Mouse (Mus musculus) MEL (cell line): ENCODE data around the gene Cebpg.

Experiments used
- CTCF ChIP-seq, 3 experiments: IDR thresholded peaks in 2 of 3; conservative IDR thresholded peaks in 1 of 3; 2 replicates each; pipeline ENCODE4 v1.5.1; 2011 to 2012; ENCODE audit warnings: low read length in 3 of 3, low read depth in 2 of 3, mild to moderate bottlenecking in 2 of 3, improper control_type of control experiment in 1 of 3, inconsistent platforms in 1 of 3, mixed read lengths in 1 of 3, moderate library complexity in 1 of 3; ENCODE audit not compliant: control insufficient read depth in 1 of 3, insufficient read depth in 1 of 3, poor library complexity in 1 of 3, severe bottlenecking in 1 of 3
- MAFK ChIP-seq: IDR thresholded peaks from 2 replicates; pipeline ENCODE4 v1.6.1; 2011; ENCODE audit warnings: low read depth, mild to moderate bottlenecking, low read length, improper control_type of control experiment, borderline replicate concordance
- NRF1 ChIP-seq: IDR thresholded peaks from 2 replicates; pipeline ENCODE4 v1.6.1; 2014; ENCODE audit warnings: low read depth, mild to moderate bottlenecking, inconsistent platforms, low read length, improper control_type of control experiment, moderate library complexity; ENCODE audit not compliant: poor library complexity, insufficient read depth, severe bottlenecking
- POLR2A ChIP-seq, 2 experiments: IDR thresholded peaks; 2 replicates each; pipeline ENCODE4 v1.6.1; 2011 to 2012; ENCODE audit warnings: low read length in 2 of 2, mild to moderate bottlenecking in 2 of 2, control low read depth in 1 of 2, improper control_type of control experiment in 1 of 2, low read depth in 1 of 2, moderate library complexity in 1 of 2; ENCODE audit not compliant: control insufficient read depth in 1 of 2, insufficient read depth in 1 of 2, poor library complexity in 1 of 2
- POLR2AphosphoS2 ChIP-seq: IDR thresholded peaks from 2 replicates; pipeline ENCODE4 v1.6.1; 2011; ENCODE audit warnings: low read length, improper control_type of control experiment
- TBP ChIP-seq: IDR thresholded peaks from 2 replicates; pipeline ENCODE4 v1.8.0; 2011; ENCODE audit warnings: low read depth, low read length, improper control_type of control experiment

DNA sequence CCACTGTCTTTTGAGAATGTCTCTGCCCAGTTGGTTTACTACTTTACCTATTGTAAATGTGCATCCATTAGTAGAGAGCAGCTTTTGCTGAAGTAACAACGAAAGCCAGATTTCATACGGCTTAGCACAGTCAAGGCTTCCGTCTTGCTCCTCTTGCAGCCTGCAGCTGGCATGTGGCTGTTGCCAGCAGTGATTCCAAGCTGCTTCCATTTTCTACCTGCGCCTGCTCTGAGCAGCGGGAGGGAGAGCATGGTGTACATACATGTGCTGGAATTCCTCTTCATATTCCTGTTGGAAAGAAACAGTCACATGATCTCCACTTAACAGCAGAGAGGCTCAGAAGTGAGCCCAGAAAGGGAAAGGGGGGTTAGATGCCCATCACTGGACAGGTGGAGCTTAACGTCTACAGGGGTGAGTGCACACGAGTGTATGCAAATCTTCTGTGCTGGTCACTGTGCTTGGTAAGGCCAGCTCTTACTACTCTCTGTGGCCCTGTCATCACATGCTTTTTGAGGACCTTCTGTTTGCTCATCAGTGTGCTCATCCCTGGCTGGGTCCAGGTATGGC lies 53.1 kb downstream of the Cebpg start:
- no peak for TF ChIP-seq POLR2AphosphoS2
- TF ChIP-seq TBP = no peak
- TF ChIP-seq CTCF (IDR thresholded peaks at IDR 0.05 in 2 of 3, conservative IDR thresholded peaks at IDR 0.05 in 1 of 3; ENCODE audit: control insufficient read depth in 1 of 3, insufficient read depth in 1 of 3, low read depth in 2 of 3, low read length in 3 of 3, poor library complexity in 1 of 3, severe bottlenecking in 1 of 3) = no peak
- no peak for TF ChIP-seq MAFK
- no peak for TF ChIP-seq POLR2A (IDR thresholded peaks at IDR 0.05; ENCODE audit: control insufficient read depth in 1 of 2, insufficient read depth in 1 of 2, low read depth in 1 of 2, low read length in 2 of 2, poor library complexity in 1 of 2)
- TF ChIP-seq NRF1 = no peak
